In genomic region chr8:42402632-42403031, GRCm38 (mm10) we compare ENCODE assay signal across 18 mouse cellular contexts.
A peak's percentile ranks its signal among the peaks of the same experiment; 100 is the strongest.
DNase-seq lines count a peak whose midpoint lies in the region; ATAC-seq lines count a peak whose summit lies in the region.
"Had no signal": no experiment of that assay in that cellular context is flagged by ENCODE, and none has a peak within 500 bp of the region (broad histone marks: within the 10 kb centered on the region; RNA-seq: fewer than 3 reads in every experiment).

No protein-coding gene starts in this region.

- no peak overlapping the region for H3K9ac ChIP-seq in limb, embryonic 12.5 days (replicated peaks)
- no peak overlapping the region for H3K9ac ChIP-seq in limb, embryonic 13.5 days
- no peak overlapping the region for H3K9ac ChIP-seq in limb, embryonic 15.5 days
- no peak overlapping the region for H3K9ac ChIP-seq in intestine, embryonic 15.5 days
- H3K9ac ChIP-seq: embryonic facial prominence, embryonic 12.5 days; forebrain, embryonic 13.5 days; forebrain, postnatal 0 days had no signal

- H3K36me3 ChIP-seq in limb, embryonic 12.5 days = no peaks in the 10 kb centered on the region
- H3K36me3 ChIP-seq in limb, embryonic 10.5 days = no peaks in the 10 kb centered on the region
- H3K36me3 ChIP-seq in limb, embryonic 13.5 days = no peaks in the 10 kb centered on the region
- H3K36me3 ChIP-seq in limb, embryonic 15.5 days = no peaks in the 10 kb centered on the region
- no peaks in the 10 kb centered on the region for H3K36me3 ChIP-seq in intestine, embryonic 15.5 days
- H3K36me3 ChIP-seq: embryonic facial prominence, embryonic 10.5 days; embryonic facial prominence, embryonic 12.5 days had no signal

- H3K4me1 ChIP-seq in limb, embryonic 12.5 days (replicated peaks) = no peaks in the 10 kb centered on the region; the same call in 1 of the 2 replicates
- H3K4me1 ChIP-seq in limb, embryonic 10.5 days = no peaks in the 10 kb centered on the region
- H3K4me1 ChIP-seq in limb, embryonic 13.5 days = no peaks in the 10 kb centered on the region
- no peaks in the 10 kb centered on the region for H3K4me1 ChIP-seq in limb, embryonic 15.5 days
- H3K4me1 ChIP-seq in intestine, embryonic 15.5 days (replicated peaks) = no peaks in the 10 kb centered on the region
- H3K4me1 ChIP-seq: embryonic facial prominence, embryonic 10.5 days; embryonic facial prominence, embryonic 12.5 days; forebrain, embryonic 13.5 days had no signal

- 33% methylated on average over 2 of the region's 2 CpGs for WGBS in limb, embryonic 12.5 days
- WGBS in limb, embryonic 10.5 days = 54% methylated on average over 2 of the region's 2 CpGs
- WGBS in limb, embryonic 13.5 days = 32% methylated on average over 2 of the region's 2 CpGs
- WGBS in limb, embryonic 15.5 days = 38% methylated on average over 2 of the region's 2 CpGs
- WGBS in intestine, embryonic 15.5 days = 48% methylated on average over 2 of the region's 2 CpGs

- H3K27ac ChIP-seq in limb, embryonic 12.5 days = no peak overlapping the region
- no peak overlapping the region for H3K27ac ChIP-seq in limb, embryonic 10.5 days
- H3K27ac ChIP-seq in limb, embryonic 13.5 days = no peak overlapping the region
- H3K27ac ChIP-seq in limb, embryonic 15.5 days = no peak overlapping the region
- H3K27ac ChIP-seq in intestine, embryonic 15.5 days = no peak overlapping the region
- H3K27ac ChIP-seq: embryonic facial prominence, embryonic 10.5 days; embryonic facial prominence, embryonic 12.5 days; forebrain, embryonic 13.5 days had no signal

- no peak overlapping the region for H3K4me3 ChIP-seq in limb, embryonic 12.5 days (replicated peaks)
- H3K4me3 ChIP-seq in limb, embryonic 10.5 days = no peak overlapping the region
- H3K4me3 ChIP-seq in limb, embryonic 13.5 days = no peak overlapping the region
- no peak overlapping the region for H3K4me3 ChIP-seq in limb, embryonic 15.5 days
- H3K4me3 ChIP-seq in intestine, embryonic 15.5 days (replicated peaks) = no peak overlapping the region
- H3K4me3 ChIP-seq: embryonic facial prominence, embryonic 10.5 days; embryonic facial prominence, embryonic 12.5 days; forebrain, embryonic 13.5 days had no signal

- 0 out of 2 replicates have a peak, but pooled peaks have one; percentile 31 for ATAC-seq in limb, embryonic 12.5 days (ENCODE audit: insufficient number of reproducible peaks, insufficient read depth, low FRiP score, low TSS enrichment, low read depth)
- ATAC-seq in limb, embryonic 13.5 days (ENCODE audit: low FRiP score, low read depth) = peak; percentile 66
- ATAC-seq in limb, embryonic 15.5 days (ENCODE audit: insufficient number of reproducible peaks, low FRiP score, low TSS enrichment, low read depth) = 0 out of 2 replicates have a peak, but pooled peaks have one; percentile 40
- ATAC-seq in intestine, embryonic 15.5 days = no peak
- ATAC-seq: forebrain, embryonic 13.5 days; forebrain, postnatal 0 days had no signal

- no peak overlapping the region for H3K4me2 ChIP-seq in limb, embryonic 12.5 days
- H3K4me2 ChIP-seq in limb, embryonic 13.5 days (replicated peaks) = no peak overlapping the region
- no peak overlapping the region for H3K4me2 ChIP-seq in limb, embryonic 15.5 days
- no peak overlapping the region for H3K4me2 ChIP-seq in intestine, embryonic 15.5 days (replicated peaks)
- H3K4me2 ChIP-seq: embryonic facial prominence, embryonic 12.5 days; forebrain, embryonic 13.5 days had no signal

- H3K9me3 ChIP-seq in limb, embryonic 12.5 days = no peaks in the 10 kb centered on the region
- no peaks in the 10 kb centered on the region for H3K9me3 ChIP-seq in limb, embryonic 10.5 days (replicated peaks)
- no peaks in the 10 kb centered on the region for H3K9me3 ChIP-seq in limb, embryonic 13.5 days
- H3K9me3 ChIP-seq in limb, embryonic 15.5 days = no peaks in the 10 kb centered on the region
- H3K9me3 ChIP-seq in intestine, embryonic 15.5 days = no peaks in the 10 kb centered on the region
- H3K9me3 ChIP-seq: embryonic facial prominence, embryonic 10.5 days; embryonic facial prominence, embryonic 12.5 days; forebrain, embryonic 13.5 days had no signal

- H3K27me3 ChIP-seq in limb, embryonic 12.5 days = no peaks in the 10 kb centered on the region
- H3K27me3 ChIP-seq in limb, embryonic 10.5 days (ENCODE audit: low read depth, poor library complexity, severe bottlenecking) = no peaks in the 10 kb centered on the region
- H3K27me3 ChIP-seq in limb, embryonic 13.5 days = no peaks in the 10 kb centered on the region
- no peaks in the 10 kb centered on the region for H3K27me3 ChIP-seq in limb, embryonic 15.5 days
- no peaks in the 10 kb centered on the region for H3K27me3 ChIP-seq in intestine, embryonic 15.5 days (replicated peaks)
- H3K27me3 ChIP-seq: embryonic facial prominence, embryonic 12.5 days; forebrain, embryonic 13.5 days had no signal

- DNase-seq in limb, embryonic 10.5 days (ENCODE audit: low spot score) = no peak
- no peak for DNase-seq in urinary bladder, postnatal 10 days (ENCODE audit: low spot score)
- DNase-seq: adrenal gland, adult 2 months; adrenal gland, postnatal 10 days; adrenal gland, postnatal 25 days; cerebellum, adult 11-12 months; cerebellum, adult 2 months; cerebellum, adult 9-10 months; cerebellum, postnatal 10 days; cerebellum, postnatal 25 days; forebrain, postnatal 0 days had no signal
